Mouse (Mus musculus) embryonic fibroblast, embryonic 13.5 days (primary cell): ENCODE data around the gene Zbtb2.

Experiments used
- CTCF ChIP-seq: IDR thresholded peaks from 2 replicates; pipeline ENCODE4 v1.5.1; 2011; ENCODE audit warnings: mild to moderate bottlenecking, control low read depth, low read length, moderate library complexity, borderline replicate concordance; ENCODE audit not compliant: insufficient read depth
- POLR2A ChIP-seq: IDR thresholded peaks from 2 replicates; pipeline ENCODE4 v1.6.1; 2011; ENCODE audit warnings: low read depth, mild to moderate bottlenecking, control low read depth, low read length, moderate library complexity

GRCm38 (mm10) chr10:4404895-4405491, 17.1 kb upstream of the Zbtb2 start:
- TF ChIP-seq CTCF (no peak), POLR2A (no peak)
